Mouse (Mus musculus): ENCODE results near the gene Mettl7a3.
"Not testable (repeated sequence)": the region's sequence is repeated elsewhere in the genome, so short reads cannot be mapped to it uniquely, and the experiment has no call there.

- peak; percentile 36 for TF ChIP-seq CTCF (IDR thresholded peaks at IDR 0.05)
- not testable (repeated sequence) for TF ChIP-seq POLR2A, EP300 (IDR thresholded peaks at IDR 0.05; ENCODE audit: insufficient read depth, low read depth, low read length)
Measured at GRCm38 (mm10) chr15:100332077-100332961, 2.4 kb upstream of the Mettl7a3 start.

Measured in heart, adult 2 months (tissue).